Mouse (Mus musculus) ES-Bruce4 (cell line): Measurements from ENCODE around the gene Stk39.

Experiments
- CTCF ChIP-seq: IDR thresholded peaks from one replicate; pipeline ENCODE4 v1.8.1; 2011; ENCODE audit warnings: low read depth, low read length
- POLR2A ChIP-seq: IDR thresholded peaks from one replicate; pipeline ENCODE4 v1.8.1; 2011; ENCODE audit warnings: low read length; ENCODE audit not compliant: insufficient read depth

- TF ChIP-seq CTCF (no peak), POLR2A (no peak)
Measured at GRCm38 (mm10) chr2:68315258-68315657, 156.8 kb downstream of the Stk39 start.
